In genomic region chr4:129256450-129257380, GRCm38 (mm10) we compare ENCODE assay signal across 8 mouse cellular contexts. TPM values are rescaled to one million over a fixed set of nuclear protein-coding genes. Genes with fewer than 3 reads are reported as not detected.
DNase-seq lines count a peak whose midpoint lies in the region; ATAC-seq and TF ChIP-seq lines count a peak whose summit lies in the region.

No protein-coding gene starts in this region.

- no peak for TF ChIP-seq CTCF in gastrocnemius, adult 2 months (IDR thresholded peaks at IDR 0.05)

- DNase-seq in neural tube, embryonic 10.5 days (ENCODE audit: extremely low spot score, low spot score) = peak; percentile 58
- DNase-seq in embryonic facial prominence, embryonic 14.5 days (ENCODE audit: low spot score) = peak; percentile 58
- DNase-seq in lung, postnatal 25 days (ENCODE audit: low spot score) = peak; percentile 76
- no peak for DNase-seq in gastrocnemius, adult 2 months
- no peak for DNase-seq in gastrocnemius, adult 8-10 months (ENCODE audit: low spot score in 2 of 2)
- DNase-seq in thymus, postnatal 25 days = no peak

- H3K9ac ChIP-seq in neural tube, embryonic 15.5 days (replicated peaks) = no peak overlapping the region
- no peak overlapping the region for H3K9ac ChIP-seq in embryonic facial prominence, embryonic 14.5 days (ENCODE audit: low read depth, low read length)
- H3K9ac ChIP-seq in kidney, embryonic 15.5 days = no peak overlapping the region

- no peak overlapping the region for H3K4me2 ChIP-seq in neural tube, embryonic 15.5 days
- H3K4me2 ChIP-seq in embryonic facial prominence, embryonic 14.5 days (ENCODE audit: low read depth, low read length) = no peak overlapping the region
- no peak overlapping the region for H3K4me2 ChIP-seq in kidney, embryonic 15.5 days

- no peak overlapping the region for H3K27ac ChIP-seq in neural tube, embryonic 15.5 days (replicated peaks)
- 0 out of 2 replicates have a peak overlapping the region, but pooled peaks have one; percentile 10 for H3K27ac ChIP-seq in embryonic facial prominence, embryonic 14.5 days (replicated peaks; ENCODE audit: low read depth, low read length)
- peak overlapping the region; percentile 72 for H3K27ac ChIP-seq in kidney, embryonic 15.5 days
- no peak overlapping the region for H3K27ac ChIP-seq in gastrocnemius, adult 2 months

- WGBS in neural tube, embryonic 15.5 days = 30% methylated on average over 8 of the region's 8 CpGs
- 28% methylated on average over 8 of the region's 8 CpGs for WGBS in embryonic facial prominence, embryonic 14.5 days
- WGBS in kidney, embryonic 15.5 days = 19% methylated on average over 8 of the region's 8 CpGs

- H3K4me3 ChIP-seq in neural tube, embryonic 15.5 days (replicated peaks) = no peak overlapping the region
- no peak overlapping the region for H3K4me3 ChIP-seq in embryonic facial prominence, embryonic 14.5 days (ENCODE audit: low read depth, low read length)
- no peak overlapping the region for H3K4me3 ChIP-seq in kidney, embryonic 15.5 days (replicated peaks)
- H3K4me3 ChIP-seq in gastrocnemius, adult 2 months = no peak overlapping the region

- peaks cover 14% of the 10 kb centered on the region for H3K4me1 ChIP-seq in neural tube, embryonic 15.5 days
- H3K4me1 ChIP-seq in embryonic facial prominence, embryonic 14.5 days (ENCODE audit: control insufficient read depth, insufficient read depth, low read length) = peaks cover 7% of the 10 kb centered on the region
- peaks cover 41% of the 10 kb centered on the region for H3K4me1 ChIP-seq in kidney, embryonic 15.5 days

- intact Hi-C loops in gastrocnemius, adult 2 months (cut with DNase I) = no loop called here

- no peaks in the 10 kb centered on the region; the same call in 1 of the 2 replicates for H3K27me3 ChIP-seq in neural tube, embryonic 15.5 days (replicated peaks)
- no peaks in the 10 kb centered on the region for H3K27me3 ChIP-seq in embryonic facial prominence, embryonic 14.5 days (replicated peaks; ENCODE audit: control insufficient read depth, insufficient read depth, low read length)
- H3K27me3 ChIP-seq in kidney, embryonic 15.5 days = no peaks in the 10 kb centered on the region

- H3K36me3 ChIP-seq in neural tube, embryonic 15.5 days = no peaks in the 10 kb centered on the region
- H3K36me3 ChIP-seq in embryonic facial prominence, embryonic 14.5 days (ENCODE audit: control insufficient read depth, insufficient read depth, low read length) = no peaks in the 10 kb centered on the region
- H3K36me3 ChIP-seq in kidney, embryonic 15.5 days = no peaks in the 10 kb centered on the region

- no peak for ATAC-seq in neural tube, embryonic 15.5 days (ENCODE audit: low FRiP score)
- ATAC-seq in embryonic facial prominence, embryonic 14.5 days (ENCODE audit: low read depth) = peak; percentile 38
- peak; percentile 92 for ATAC-seq in kidney, embryonic 15.5 days (replicated peaks; ENCODE audit: low FRiP score)

- H3K9me3 ChIP-seq in neural tube, embryonic 15.5 days (replicated peaks) = no peaks in the 10 kb centered on the region
- no peaks in the 10 kb centered on the region for H3K9me3 ChIP-seq in embryonic facial prominence, embryonic 14.5 days (ENCODE audit: control insufficient read depth, low read length)
- H3K9me3 ChIP-seq in kidney, embryonic 15.5 days (replicated peaks) = no peaks in the 10 kb centered on the region

RNA-seq across cellular contexts. Expression of gene C77080, which starts 4.5 kb away (rescaled TPM):
- 6.0 and 6.9 TPM in 2 replicates for polyA plus RNA-seq in neural tube, embryonic 15.5 days (2015; fragmentation: Nextera tagmentation; extraction: Ambion mirVana)
- 6.1 and 6.2 TPM in 2 replicates for polyA plus RNA-seq in embryonic facial prominence, embryonic 14.5 days (2014; fragmentation: Nextera tagmentation; extraction: Ambion mirVana)
- polyA plus RNA-seq in kidney, embryonic 15.5 days (2015; fragmentation: Nextera tagmentation; extraction: Ambion mirVana) = 8.3 and 9.1 TPM in 2 replicates
- 1 to 10 TPM; 2.0 to 2.1 TPM for total RNA-seq in gastrocnemius, adult 2 months (2021)
- total RNA-seq in gastrocnemius, adult 8-10 months (2022) = 1 to 10 TPM in 1 of 4 experiments, under 1 TPM in 3; 0.58 to 1.6 (median 0.75) TPM

RNA-seq across cellular contexts. Expression of gene Sync, which starts 30.7 kb away (rescaled TPM):
- 2.7 and 2.9 TPM in 2 replicates for polyA plus RNA-seq in neural tube, embryonic 15.5 days (2015; fragmentation: Nextera tagmentation; extraction: Ambion mirVana)
- polyA plus RNA-seq in embryonic facial prominence, embryonic 14.5 days (2014; fragmentation: Nextera tagmentation; extraction: Ambion mirVana) = 7.9 and 11.7 TPM in 2 replicates
- polyA plus RNA-seq in kidney, embryonic 15.5 days (2015; fragmentation: Nextera tagmentation; extraction: Ambion mirVana) = 1.1 and 1.6 TPM in 2 replicates
- total RNA-seq in gastrocnemius, adult 2 months (2021) = 10 to 100 TPM; 39.9 to 46.5 TPM
- total RNA-seq in gastrocnemius, adult 8-10 months (2022) = 10 to 100 TPM; 46.1 to 56.7 (median 48.1) TPM

Comparison
In these comparisons a context has a peak if more than half of its experiments do, and no peak if none do; other contexts are left out.
1. DNase-seq: peak in neural tube, embryonic 10.5 days (single experiment), embryonic facial prominence, embryonic 14.5 days (single experiment) and lung, postnatal 25 days (single experiment); none in gastrocnemius, adult 2 months (single experiment), gastrocnemius, adult 8-10 months (0 of 2) and thymus, postnatal 25 days (single experiment).
2. H3K27ac ChIP-seq: peak in embryonic facial prominence, embryonic 14.5 days (single experiment) and kidney, embryonic 15.5 days (single experiment); none in neural tube, embryonic 15.5 days (single experiment) and gastrocnemius, adult 2 months (single experiment).